Mouse (Mus musculus) urinary bladder, postnatal 14 days (tissue): Measurements from ENCODE around the gene Adamts9.
A peak's percentile ranks its signal among the peaks of the same experiment; 100 is the strongest.

Source experiments
- DNase-seq: peaks from one replicate; pipeline ENCODE4 v3.0.0; 2021; ENCODE audit warnings: low spot score

The Adamts9 gene

GRCm38 (mm10) chr6:92924536-92924935 is 18.8 kb downstream of the Adamts9 start:
- no peak for DNase-seq

- no peak for DNase-seq
These were observed 21.4 kb downstream of the Adamts9 start for GRCm38 (mm10) chr6:92921843-92922242.

- no peak for DNase-seq
These were observed 22.2 kb downstream of the Adamts9 start for GRCm38 (mm10) chr6:92920938-92921689.

GRCm38 (mm10) chr6:92910611-92911010 is 32.7 kb downstream of the Adamts9 start:
- no peak for DNase-seq

- DNase-seq: no peak
These were observed 33.9 kb downstream of the Adamts9 start for GRCm38 (mm10) chr6:92909361-92909760.

- DNase-seq: no peak
These were observed 37.4 kb downstream of the Adamts9 start for GRCm38 (mm10) chr6:92905922-92906321.

- DNase-seq: no peak
These were observed 38.8 kb downstream of the Adamts9 start for GRCm38 (mm10) chr6:92904491-92904890.

GRCm38 (mm10) chr6:92904037-92904436 is 39.3 kb downstream of the Adamts9 start:
- DNase-seq: no peak

GRCm38 (mm10) chr6:92891535-92891934 is 51.8 kb downstream of the Adamts9 start:
- DNase-seq: no peak

- DNase-seq: no peak
These were observed 60.0 kb downstream of the Adamts9 start for GRCm38 (mm10) chr6:92883131-92883900.

GRCm38 (mm10) chr6:92882446-92882845 is 60.8 kb downstream of the Adamts9 start:
- DNase-seq: no peak

GRCm38 (mm10) chr6:92879700-92880265 is 63.5 kb downstream of the Adamts9 start:
- DNase-seq: no peak

GRCm38 (mm10) chr6:92878771-92879170 is 64.5 kb downstream of the Adamts9 start:
- no peak for DNase-seq

GRCm38 (mm10) chr6:92877236-92877635 is 66.1 kb downstream of the Adamts9 start:
- no peak for DNase-seq

- DNase-seq: no peak
These were observed 67.2 kb downstream of the Adamts9 start for GRCm38 (mm10) chr6:92876121-92876520.

GRCm38 (mm10) chr6:92875340-92875739 is 68.0 kb downstream of the Adamts9 start:
- DNase-seq: no peak

- DNase-seq: no peak
These were observed 68.4 kb downstream of the Adamts9 start for GRCm38 (mm10) chr6:92874854-92875253.

GRCm38 (mm10) chr6:92872766-92873165 is 70.5 kb downstream of the Adamts9 start:
- DNase-seq: no peak

GRCm38 (mm10) chr6:92871813-92872212 is 71.5 kb downstream of the Adamts9 start:
- DNase-seq: no peak

GRCm38 (mm10) chr6:92869582-92870219 is 73.6 kb downstream of the Adamts9 start:
- no peak for DNase-seq

GRCm38 (mm10) chr6:92869089-92869581 is 74.2 kb downstream of the Adamts9 start, which contains the start of gene Gm15737:
Gene Gm15737 (plus strand): TSS chr6:92869357.
- DNase-seq: peak; percentile 53

GRCm38 (mm10) chr6:92862599-92862998 is 80.7 kb downstream of the Adamts9 start:
- DNase-seq: no peak
